Mouse (Mus musculus) neural tube, embryonic 11.5 days (tissue): ENCODE data around the gene Adam30. TPM values are rescaled to one million over a fixed set of nuclear protein-coding genes. Genes with fewer than 3 reads are reported as not detected.
"Not testable (repeated sequence)": the region's sequence is repeated elsewhere in the genome, so short reads cannot be mapped to it uniquely, and the experiment has no call there.

ENCODE experiments used
- ATAC-seq: fragments of 200-750 bp; cut with Nextera tagmentation; 2 replicates; pipeline ENCODE4 v1.8.0; 2017; ENCODE audit warnings: moderate number of reproducible peaks, mild to moderate bottlenecking, moderate TSS enrichment, moderate library complexity; ENCODE audit not compliant: insufficient read depth, low FRiP score, low TSS enrichment
- DNase-seq: peaks from one replicate; pipeline ENCODE4 v3.0.0-alpha.2; 2015; ENCODE audit warnings: low spot score
- H3K27ac ChIP-seq: fragments of 300-500 bp; sonication (generic); 2 replicates; pipeline ENCODE4 v1.5.1; 2014; ENCODE audit warnings: low read depth, mild to moderate bottlenecking, low read length
- H3K27me3 ChIP-seq: fragments of 300-500 bp; sonication (generic); 2 replicates; pipeline ENCODE4 v1.6.1; 2014; ENCODE audit warnings: mild to moderate bottlenecking, low read length, mixed read lengths; ENCODE audit not compliant: control insufficient read depth, insufficient read depth
- H3K36me3 ChIP-seq: fragments of 300-500 bp; sonication (generic); 2 replicates; pipeline ENCODE4 v1.6.1; 2014; ENCODE audit warnings: mild to moderate bottlenecking, low read length, moderate library complexity, mixed read lengths; ENCODE audit not compliant: control insufficient read depth, insufficient read depth
- H3K4me1 ChIP-seq: fragments of 300-500 bp; sonication (generic); 2 replicates; pipeline ENCODE4 v1.6.1; 2014; ENCODE audit warnings: low read length, mixed read lengths; ENCODE audit not compliant: control insufficient read depth, insufficient read depth
- H3K4me2 ChIP-seq: fragments of 300-500 bp; sonication (generic); 2 replicates; pipeline ENCODE4 v1.6.1; 2014; ENCODE audit warnings: low read depth, mild to moderate bottlenecking, moderate library complexity
- H3K4me3 ChIP-seq: fragments of 300-500 bp; sonication (generic); 2 replicates; pipeline ENCODE4 v1.5.1; 2014; ENCODE audit warnings: low read depth, low read length
- H3K9ac ChIP-seq: fragments of 300-500 bp; sonication (generic); 2 replicates; pipeline ENCODE4 v1.6.1; 2014; ENCODE audit warnings: mild to moderate bottlenecking, low read length
- H3K9me3 ChIP-seq: fragments of 300-500 bp; sonication (generic); 2 replicates; pipeline ENCODE4 v1.6.1; 2016; ENCODE audit warnings: low read length; ENCODE audit not compliant: control insufficient read depth
- WGBS: fragments of 180-500 bp; shearing (Covaris S2); extraction: QIAGEN DNeasy Blood & Tissue Kit; methylation state at CpG from one replicate; pipeline ENCODE4 v1.1.7; 2014; 5-methylcytosine and 5-hydroxymethylcytosine counted together
- polyA plus RNA-seq: library from polyadenylated mRNA; unstranded; fragments of >200 nt; fragmentation: Nextera tagmentation; extraction: Ambion mirVana; gene quantifications from 2 replicates; pipeline ENCODE4 v1.2.1, GENCODE M21; 2014

Adam30 gene
- polyA plus RNA-seq = not detected in 2 replicates

DNA sequence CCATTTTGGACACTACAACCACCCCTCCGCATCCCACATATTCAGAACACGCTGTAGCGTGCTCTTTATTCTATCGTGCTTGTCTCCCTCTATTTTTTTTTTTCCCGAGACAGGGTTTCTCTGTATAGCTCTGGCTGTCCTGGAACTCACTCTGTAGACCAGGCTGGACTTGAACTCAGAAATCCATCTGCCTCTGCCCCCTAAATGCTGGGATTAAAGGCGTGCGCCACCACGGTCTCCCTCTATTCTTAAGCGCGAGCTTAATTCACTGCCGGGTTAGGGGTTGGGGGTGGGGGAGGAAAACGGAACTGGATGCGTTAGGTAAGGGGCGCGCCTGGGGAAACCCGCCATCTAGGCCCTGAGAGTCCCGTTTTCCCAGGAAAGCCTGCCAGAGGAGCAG lies at the start of gene Adam30:
Adam30 (plus strand) TSS at position 301 of the 400 bp plus-strand sequence.
- Histone ChIP-seq H3K4me3 (no peak within 1 kb of the TSS), H3K9me3 (no peaks in the 10 kb centered on the region), H3K9ac (no peak within 1 kb of the TSS), H3K4me2 (no peak within 1 kb of the TSS), H3K27ac (no peak within 1 kb of the TSS), H3K36me3 (no peaks in the 10 kb centered on the region), H3K4me1 (no peaks in the 10 kb centered on the region), H3K27me3 (no peaks in the 10 kb centered on the region)
- DNase-seq (no peak), ATAC-seq (no peak)
- 85% methylated on average over 17 of the region's 17 CpGs for WGBS

GRCm38 (mm10) chr3:98118252-98118651 lies 42.2 kb upstream of the Adam30 start:
- Histone ChIP-seq H3K9me3 (no peaks in the 10 kb centered on the region), H3K4me3 (no peak overlapping the region), H3K27me3 (no peaks in the 10 kb centered on the region), H3K4me1 (peaks cover 7% of the 10 kb centered on the region), H3K27ac (no peak overlapping the region), H3K36me3 (peaks cover 16% of the 10 kb centered on the region), H3K4me2 (no peak overlapping the region), H3K9ac (no peak overlapping the region)
- ATAC-seq (no peak), DNase-seq (no peak)
- 92% methylated on average over 3 of the region's 3 CpGs for WGBS

- no peak overlapping the region for H3K27ac ChIP-seq
- peaks cover 7% of the 10 kb centered on the region for H3K4me1 ChIP-seq
- no peak overlapping the region for H3K4me2 ChIP-seq
- no peaks in the 10 kb centered on the region for H3K27me3 ChIP-seq
- no peak for DNase-seq
- H3K36me3 ChIP-seq = peaks cover 18% of the 10 kb centered on the region
- H3K4me3 ChIP-seq = no peak overlapping the region
- H3K9ac ChIP-seq = no peak overlapping the region
- no peak for ATAC-seq
- no peaks in the 10 kb centered on the region for H3K9me3 ChIP-seq
- 74% methylated on average over 6 of the region's 6 CpGs for WGBS
Measured at GRCm38 (mm10) chr3:98119338-98119737, 41.1 kb upstream of the Adam30 start.

DNA sequence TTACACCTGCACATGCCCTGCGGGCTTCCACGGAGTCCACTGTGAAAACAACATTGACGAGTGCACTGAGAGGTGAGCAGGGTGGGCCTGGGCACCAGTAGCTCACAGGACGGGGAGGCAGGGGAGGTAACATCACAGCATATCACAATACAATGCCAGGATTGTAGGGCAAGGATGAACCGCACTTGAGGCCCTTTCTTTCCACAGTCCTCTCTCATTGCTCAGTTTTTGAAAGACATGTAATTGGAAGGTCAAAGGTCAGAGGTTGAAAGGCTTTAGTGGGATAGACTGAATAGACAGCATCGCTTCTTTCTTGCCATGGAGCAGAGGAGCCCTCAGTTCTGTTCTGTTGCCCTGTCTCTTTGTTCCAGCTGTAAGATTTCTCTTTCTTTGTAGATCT lies 39.5 kb upstream of the Adam30 start:
- Histone ChIP-seq H3K9ac (no peak overlapping the region), H3K4me3 (no peak overlapping the region), H3K4me2 (no peak overlapping the region), H3K27me3 (no peaks in the 10 kb centered on the region), H3K9me3 (no peaks in the 10 kb centered on the region), H3K4me1 (peaks cover 7% of the 10 kb centered on the region), H3K27ac (no peak overlapping the region), H3K36me3 (peaks cover 19% of the 10 kb centered on the region)
- 29% methylated on average over 6 of the region's 6 CpGs for WGBS
- DNase-seq (no peak), ATAC-seq (no peak)

- ATAC-seq (no peak), DNase-seq (no peak)
- no peak overlapping the region for H3K4me2 ChIP-seq
- no peaks in the 10 kb centered on the region for H3K9me3 ChIP-seq
- no peak overlapping the region for H3K9ac ChIP-seq
- H3K4me1 ChIP-seq = no peaks in the 10 kb centered on the region
- H3K36me3 ChIP-seq = peaks cover 8% of the 10 kb centered on the region
- no peak overlapping the region for H3K4me3 ChIP-seq
- no peaks in the 10 kb centered on the region for H3K27me3 ChIP-seq
- 91% methylated on average over 2 of the region's 2 CpGs for WGBS
- H3K27ac ChIP-seq = no peak overlapping the region
Measured at GRCm38 (mm10) chr3:98127775-98128174, 32.7 kb upstream of the Adam30 start.

- DNase-seq (no peak), ATAC-seq (no peak)
- H3K36me3 ChIP-seq = peaks cover 8% of the 10 kb centered on the region
- H3K27me3 ChIP-seq = no peaks in the 10 kb centered on the region
- H3K4me2 ChIP-seq = no peak overlapping the region
- H3K9me3 ChIP-seq = no peaks in the 10 kb centered on the region
- WGBS = 92% methylated on average over 5 of the region's 5 CpGs
- no peak overlapping the region for H3K4me3 ChIP-seq
- no peak overlapping the region for H3K27ac ChIP-seq
- H3K4me1 ChIP-seq = no peaks in the 10 kb centered on the region
- H3K9ac ChIP-seq = no peak overlapping the region
Measured at GRCm38 (mm10) chr3:98128716-98129115, 31.7 kb upstream of the Adam30 start.

- not testable (repeated sequence) for H3K9me3 ChIP-seq, H3K4me3 ChIP-seq, H3K9ac ChIP-seq, ATAC-seq, DNase-seq, H3K36me3 ChIP-seq, H3K27ac ChIP-seq, H3K4me1 ChIP-seq, H3K4me2 ChIP-seq, H3K27me3 ChIP-seq
- 91% methylated on average over 4 of the region's 4 CpGs for WGBS
Measured at GRCm38 (mm10) chr3:98132140-98132539, 28.3 kb upstream of the Adam30 start.

DNA sequence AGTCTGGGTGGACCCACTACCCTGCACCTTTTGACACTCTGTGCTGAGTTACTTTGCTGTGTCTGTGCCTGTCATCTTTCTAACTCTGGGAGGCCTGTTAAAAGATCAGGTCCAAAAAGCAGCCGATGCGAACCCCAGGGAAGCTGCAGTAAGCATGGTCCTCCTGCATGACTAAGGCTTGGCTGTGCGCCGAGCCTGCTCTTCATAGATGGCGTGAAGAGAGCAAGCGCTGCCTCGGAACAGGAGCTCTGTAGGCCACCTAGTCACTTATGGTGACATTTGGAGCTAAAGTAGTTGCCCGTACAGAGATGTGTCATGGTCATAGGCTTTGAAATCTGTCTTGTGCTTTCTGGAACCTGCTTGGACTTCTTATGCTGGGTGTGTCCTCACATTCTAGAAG lies 27.8 kb upstream of the Adam30 start:
- Histone ChIP-seq H3K27ac (no peak overlapping the region), H3K4me1 (no peaks in the 10 kb centered on the region), H3K4me3 (no peak overlapping the region), H3K4me2 (no peak overlapping the region), H3K36me3 (peaks cover 9% of the 10 kb centered on the region), H3K9ac (no peak overlapping the region), H3K27me3 (no peaks in the 10 kb centered on the region), H3K9me3 (no peaks in the 10 kb centered on the region)
- no peak for DNase-seq
- WGBS = 97% methylated on average over 8 of the region's 8 CpGs
- no peak for ATAC-seq

- DNase-seq (no peak), ATAC-seq (no peak)
- Histone ChIP-seq H3K27ac (no peak overlapping the region), H3K27me3 (no peaks in the 10 kb centered on the region), H3K9ac (no peak overlapping the region), H3K9me3 (no peaks in the 10 kb centered on the region), H3K4me2 (no peak overlapping the region), H3K36me3 (peaks cover 28% of the 10 kb centered on the region), H3K4me1 (no peaks in the 10 kb centered on the region), H3K4me3 (no peak overlapping the region)
- 93% methylated on average over 15 of the region's 15 CpGs for WGBS
Measured at GRCm38 (mm10) chr3:98141456-98141855, 19.0 kb upstream of the Adam30 start.
